Mouse (Mus musculus) hindbrain, embryonic 16.5 days (tissue): ENCODE data around the gene Gse1. TPM values are rescaled to one million over a fixed set of nuclear protein-coding genes. Genes with fewer than 3 reads are reported as not detected.

ENCODE experiments used
- ATAC-seq: fragments of 200-750 bp; cut with Nextera tagmentation; 2 replicates; pipeline ENCODE4 v1.8.0; 2017; ENCODE audit warnings: moderate TSS enrichment, moderate library complexity
- H3K27ac ChIP-seq: fragments of 300-500 bp; sonication (generic); 2 replicates; pipeline ENCODE4 v1.5.1; 2014; ENCODE audit warnings: low read depth, mild to moderate bottlenecking, control low read depth, low read length, moderate library complexity
- H3K27me3 ChIP-seq: fragments of 300-500 bp; sonication (generic); replicated peaks from 2 replicates; pipeline ENCODE4 v1.6.1; 2014; ENCODE audit warnings: low read length; ENCODE audit not compliant: control insufficient read depth, insufficient read depth
- H3K36me3 ChIP-seq: fragments of 300-500 bp; sonication (generic); 2 replicates; pipeline ENCODE4 v1.6.1; 2014; ENCODE audit warnings: mild to moderate bottlenecking, low read length, moderate library complexity, mixed read lengths; ENCODE audit not compliant: control insufficient read depth, insufficient read depth
- H3K4me1 ChIP-seq: fragments of 300-500 bp; sonication (generic); 2 replicates; pipeline ENCODE4 v1.6.1; 2014; ENCODE audit warnings: low read depth, low read length; ENCODE audit not compliant: control insufficient read depth, insufficient read depth
- H3K4me2 ChIP-seq: fragments of 300-500 bp; sonication (generic); 2 replicates; pipeline ENCODE4 v1.6.1; 2014; ENCODE audit warnings: mild to moderate bottlenecking, low read length, control low read depth, moderate library complexity
- H3K4me3 ChIP-seq: fragments of 300-500 bp; sonication (generic); 2 replicates; pipeline ENCODE4 v1.5.1; 2014; ENCODE audit warnings: mild to moderate bottlenecking, low read length, control low read depth, moderate library complexity
- H3K9ac ChIP-seq: fragments of 300-500 bp; sonication (generic); 2 replicates; pipeline ENCODE4 v1.6.1; 2014; ENCODE audit warnings: low read depth, mild to moderate bottlenecking, control low read depth, low read length, moderate library complexity
- H3K9me3 ChIP-seq: fragments of 300-500 bp; sonication (generic); 2 replicates; pipeline ENCODE4 v1.6.1; 2014; ENCODE audit warnings: mild to moderate bottlenecking, low read length, moderate library complexity; ENCODE audit not compliant: control insufficient read depth
- WGBS: fragments of 180-500 bp; shearing (Covaris S2); extraction: QIAGEN DNeasy Blood & Tissue Kit; methylation state at CpG from one replicate; pipeline ENCODE4 v1.1.7; 2014; 5-methylcytosine and 5-hydroxymethylcytosine counted together
- polyA plus RNA-seq: library from polyadenylated mRNA; unstranded; fragments of >200 nt; fragmentation: Nextera tagmentation; extraction: Ambion mirVana; gene quantifications from 2 replicates; pipeline ENCODE4 v1.2.1, GENCODE M21; 2015

Gse1 gene
- polyA plus RNA-seq, 1 experiment from 2014 or later: 10.7 TPM

- H3K36me3 ChIP-seq: no peaks in the 10 kb centered on the region
These were observed 2.7 kb downstream of the Gse1 start for GRCm38 (mm10) chr8:120230715-120231614.

GRCm38 (mm10) chr8:120231870-120232269, 3.6 kb downstream of the Gse1 start:
- H3K4me1 ChIP-seq: peaks cover 63% of the 10 kb centered on the region
- no peak overlapping the region for H3K27ac ChIP-seq
- H3K4me3 ChIP-seq: peak overlapping the region; percentile 72
- WGBS: 52% methylated on average over 3 of the region's 3 CpGs
- no peaks in the 10 kb centered on the region for H3K36me3 ChIP-seq
- no peak for ATAC-seq
- H3K27me3 ChIP-seq: no peaks in the 10 kb centered on the region; the same call in 1 of the 2 replicates
- peak overlapping the region; percentile 31 for H3K9ac ChIP-seq
- no peaks in the 10 kb centered on the region for H3K9me3 ChIP-seq
- peak overlapping the region; percentile 91 for H3K4me2 ChIP-seq

More at GRCm38 (mm10) chr8:120230715-120231614, 2.7 kb downstream of the Gse1 start:
- H3K27me3 ChIP-seq: no peaks in the 10 kb centered on the region; the same call in 1 of the 2 replicates
- H3K9ac ChIP-seq: peak overlapping the region; percentile 76
- 30% methylated on average over 18 of the region's 18 CpGs for WGBS
- no peak overlapping the region for H3K27ac ChIP-seq
- no peak for ATAC-seq
- no peaks in the 10 kb centered on the region for H3K9me3 ChIP-seq
- H3K4me1 ChIP-seq: peaks cover 63% of the 10 kb centered on the region
- H3K4me2 ChIP-seq: peak overlapping the region; percentile 91
- H3K4me3 ChIP-seq: peak overlapping the region; percentile 72

- peak overlapping the region; percentile 91 for H3K4me2 ChIP-seq
- no peaks in the 10 kb centered on the region; the same call in 1 of the 2 replicates for H3K27me3 ChIP-seq
- H3K4me3 ChIP-seq: peak overlapping the region; percentile 72
- peaks cover 59% of the 10 kb centered on the region for H3K4me1 ChIP-seq
- no peaks in the 10 kb centered on the region for H3K36me3 ChIP-seq
- H3K9ac ChIP-seq: peak overlapping the region; percentile 54
- WGBS: 38% methylated on average over 3 of the region's 4 CpGs
- H3K9me3 ChIP-seq: no peaks in the 10 kb centered on the region
- ATAC-seq: no peak
- no peak overlapping the region for H3K27ac ChIP-seq
These were observed 4.1 kb downstream of the Gse1 start for GRCm38 (mm10) chr8:120232398-120232797.

GRCm38 (mm10) chr8:120232913-120233312, 4.7 kb downstream of the Gse1 start:
- peak overlapping the region; percentile 54 for H3K9ac ChIP-seq
- peaks cover 56% of the 10 kb centered on the region for H3K4me1 ChIP-seq
- WGBS: 18% methylated on average over 13 of the region's 13 CpGs
- no peak for ATAC-seq
- H3K9me3 ChIP-seq: no peaks in the 10 kb centered on the region
- H3K36me3 ChIP-seq: no peaks in the 10 kb centered on the region
- H3K4me2 ChIP-seq: peak overlapping the region; percentile 91
- peak overlapping the region; percentile 72 for H3K4me3 ChIP-seq
- H3K27me3 ChIP-seq: no peaks in the 10 kb centered on the region; the same call in 1 of the 2 replicates
- no peak overlapping the region for H3K27ac ChIP-seq

GRCm38 (mm10) chr8:120234457-120234856, 6.2 kb downstream of the Gse1 start:
- peak overlapping the region; percentile 25 for H3K9ac ChIP-seq
- ATAC-seq: no peak
- H3K4me1 ChIP-seq: peaks cover 51% of the 10 kb centered on the region
- 44% methylated on average over 12 of the region's 12 CpGs for WGBS
- H3K36me3 ChIP-seq: no peaks in the 10 kb centered on the region
- H3K27ac ChIP-seq: peak overlapping the region; percentile 23; the same call in 1 of the 2 replicates
- no peaks in the 10 kb centered on the region; the same call in 1 of the 2 replicates for H3K27me3 ChIP-seq
- no peak overlapping the region for H3K4me3 ChIP-seq
- H3K4me2 ChIP-seq: peak overlapping the region; percentile 17; the same call in 1 of the 2 replicates
- H3K9me3 ChIP-seq: no peaks in the 10 kb centered on the region

- H3K4me1 ChIP-seq: peaks cover 47% of the 10 kb centered on the region
- H3K27ac ChIP-seq: peak overlapping the region; percentile 23; the same call in 1 of the 2 replicates
- peak overlapping the region; percentile 17; the same call in 1 of the 2 replicates for H3K4me2 ChIP-seq
- no peak overlapping the region for H3K4me3 ChIP-seq
- H3K27me3 ChIP-seq: no peaks in the 10 kb centered on the region; the same call in 1 of the 2 replicates
- H3K36me3 ChIP-seq: no peaks in the 10 kb centered on the region
- 53% methylated on average over 8 of the region's 8 CpGs for WGBS
- H3K9ac ChIP-seq: peak overlapping the region; percentile 25
- no peaks in the 10 kb centered on the region for H3K9me3 ChIP-seq
- ATAC-seq: no peak
These were observed 6.6 kb downstream of the Gse1 start for GRCm38 (mm10) chr8:120234866-120235265.

GRCm38 (mm10) chr8:120243222-120243621, 15.0 kb downstream of the Gse1 start:
- WGBS: 89% methylated on average over 4 of the region's 4 CpGs
- Histone ChIP-seq H3K27me3 (no peaks in the 10 kb centered on the region), H3K4me2 (no peak overlapping the region), H3K4me1 (no peaks in the 10 kb centered on the region), H3K9me3 (no peaks in the 10 kb centered on the region), H3K27ac (no peak overlapping the region), H3K4me3 (no peak overlapping the region), H3K9ac (no peak overlapping the region), H3K36me3 (no peaks in the 10 kb centered on the region)
- no peak for ATAC-seq

- H3K9ac ChIP-seq: no peak overlapping the region
- no peaks in the 10 kb centered on the region for H3K4me1 ChIP-seq
- no peaks in the 10 kb centered on the region for H3K9me3 ChIP-seq
- WGBS: 89% methylated on average over 5 of the region's 5 CpGs
- no peak for ATAC-seq
- H3K27me3 ChIP-seq: no peaks in the 10 kb centered on the region
- no peak overlapping the region for H3K4me3 ChIP-seq
- no peak overlapping the region for H3K27ac ChIP-seq
- no peak overlapping the region for H3K4me2 ChIP-seq
- no peaks in the 10 kb centered on the region for H3K36me3 ChIP-seq
These were observed 15.7 kb downstream of the Gse1 start for GRCm38 (mm10) chr8:120243916-120244451.

DNA sequence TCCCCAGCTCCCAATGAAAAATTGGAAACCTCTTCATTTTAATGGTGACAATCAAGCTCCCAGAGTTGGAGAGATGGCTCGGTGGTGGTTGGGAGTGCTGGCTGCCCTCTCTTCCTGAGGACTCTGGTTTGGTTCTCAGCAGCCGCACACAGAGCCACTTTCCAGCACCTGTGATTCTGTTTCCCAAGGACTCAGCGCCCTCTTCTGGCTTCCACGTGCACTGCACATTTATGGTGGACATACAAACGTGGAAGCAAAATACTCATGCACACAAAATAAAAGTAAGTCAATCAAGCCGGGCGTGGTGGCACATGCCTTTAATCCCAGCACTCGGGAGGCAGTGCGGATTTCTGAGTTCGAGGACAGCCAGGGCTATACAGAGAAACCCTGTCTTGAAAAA, 16.3 kb downstream of the Gse1 start:
- no peak overlapping the region for H3K4me3 ChIP-seq
- H3K4me2 ChIP-seq: no peak overlapping the region
- ATAC-seq: no peak
- no peak overlapping the region for H3K27ac ChIP-seq
- whole genome bisulfite sequencing: 93% methylated on average over 10 of the region's 10 CpGs
- no peaks in the 10 kb centered on the region for H3K9me3 ChIP-seq
- H3K36me3 ChIP-seq: no peaks in the 10 kb centered on the region
- no peaks in the 10 kb centered on the region for H3K27me3 ChIP-seq
- H3K4me1 ChIP-seq: no peaks in the 10 kb centered on the region
- H3K9ac ChIP-seq: no peak overlapping the region
